Mouse (Mus musculus): ENCODE data around the gene Rps10.

DNA sequence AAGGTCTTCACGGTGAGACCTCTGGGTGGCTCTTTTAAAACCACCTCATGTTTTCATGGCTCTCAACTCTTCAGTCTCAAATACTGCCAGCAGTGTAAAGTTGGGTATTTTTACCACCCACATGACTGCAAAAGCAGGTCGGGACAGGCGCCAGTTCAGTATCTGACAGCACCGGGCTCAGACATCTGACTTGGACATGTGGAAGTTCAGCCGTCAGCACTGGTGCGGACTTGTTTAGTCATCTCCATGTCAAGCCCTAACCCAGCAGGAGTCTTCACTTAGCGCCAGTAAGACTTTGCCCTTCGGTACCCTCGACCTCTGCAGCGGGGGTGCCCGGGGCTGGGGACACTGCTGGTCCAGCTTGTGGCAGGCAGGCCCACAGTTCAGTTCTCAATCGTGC, 49.2 kb downstream of the Rps10 start:
- TF ChIP-seq CTCF (IDR thresholded peaks at IDR 0.05; ENCODE audit: borderline replicate concordance, insufficient read depth, low read depth, low read length) (no peak), POLR2A (IDR thresholded peaks at IDR 0.05; ENCODE audit: borderline replicate concordance, insufficient read depth, low read length) (no peak)

Data from cerebellum, adult 2 months (tissue).